Mouse (Mus musculus): ENCODE results near the gene Vgll4.
A peak's percentile ranks its signal among the peaks of the same experiment; 100 is the strongest.

DNA sequence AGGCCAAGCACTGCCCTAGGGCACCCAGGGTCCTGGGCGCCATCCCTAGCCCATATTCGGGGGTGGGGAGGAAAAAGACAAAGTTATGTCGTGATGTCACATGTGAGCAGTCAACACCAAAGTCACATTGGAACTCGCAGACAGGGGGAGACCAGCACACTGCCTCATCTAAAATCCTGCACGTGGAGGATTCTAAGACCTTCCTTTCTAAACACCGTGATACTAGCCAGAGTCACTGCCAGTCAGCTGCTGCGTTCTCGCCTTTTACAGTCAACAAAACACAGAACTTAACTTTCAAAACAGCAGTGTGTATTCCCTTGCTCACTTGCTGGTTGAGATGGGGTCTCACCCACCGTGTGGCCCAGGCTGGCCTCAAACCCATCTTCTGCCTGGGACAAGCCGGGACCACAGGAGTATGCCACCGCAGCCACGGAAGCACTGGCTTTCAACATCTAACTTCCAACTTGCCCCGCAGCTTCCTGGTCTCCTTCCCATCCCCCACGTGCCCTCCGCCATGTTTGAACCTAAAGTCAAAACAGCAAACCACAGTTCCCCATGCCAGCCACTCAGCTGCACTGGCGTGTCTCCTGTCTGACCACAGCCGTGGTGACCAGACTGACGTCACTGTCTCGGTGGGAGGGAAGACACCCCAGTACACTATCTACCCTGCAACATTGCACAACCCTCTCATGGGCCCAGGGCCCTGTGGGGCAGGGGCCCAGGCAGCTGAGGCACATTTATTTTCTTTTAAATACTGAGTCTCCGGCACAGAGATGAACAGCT, 76.2 kb downstream of the Vgll4 start:
- TF ChIP-seq POLR2A (IDR thresholded peaks at IDR 0.05; ENCODE audit: extremely low read depth, insufficient read depth, low read length) (peak; percentile 54; the same call in 1 of the 2 replicates), CTCF (IDR thresholded peaks at IDR 0.05; ENCODE audit: low read depth, low read length) (peak; percentile 18; the same call in 1 of the 2 replicates)

All from liver, adult 2 months (tissue).